Comparison of ENCODE assay signal across 9 mouse cellular contexts in genomic region chr8:117297913-117298518, GRCm38 (mm10). TPM values are rescaled to one million over a fixed set of nuclear protein-coding genes. Genes with fewer than 3 reads are reported as not detected.
DNase-seq lines count a peak whose midpoint lies in the region; ATAC-seq and TF ChIP-seq lines count a peak whose summit lies in the region.
"Had no signal": no experiment of that assay in that cellular context is flagged by ENCODE, and none has a peak within 500 bp of the region (broad histone marks: within the 10 kb centered on the region; RNA-seq: fewer than 3 reads in every experiment).

No protein-coding gene starts in this region.

- no peak overlapping the region for H3K4me2 ChIP-seq in intestine, embryonic 14.5 days (ENCODE audit: low read length)
- 0 out of 2 replicates have a peak overlapping the region, but pooled peaks have one; percentile 18 for H3K4me2 ChIP-seq in lung, embryonic 14.5 days
- no peak overlapping the region for H3K4me2 ChIP-seq in midbrain, embryonic 16.5 days (ENCODE audit: low read length)
- H3K4me2 ChIP-seq: neural tube, embryonic 12.5 days had no signal

- no peaks in the 10 kb centered on the region for H3K27me3 ChIP-seq in intestine, embryonic 14.5 days (replicated peaks; ENCODE audit: control insufficient read depth, insufficient read depth, low read length)
- H3K27me3 ChIP-seq in lung, embryonic 14.5 days (ENCODE audit: insufficient read depth, low read length): no peaks in the 10 kb centered on the region
- no peaks in the 10 kb centered on the region for H3K27me3 ChIP-seq in midbrain, embryonic 16.5 days (ENCODE audit: control insufficient read depth, insufficient read depth, low read depth, low read length)
- H3K27me3 ChIP-seq: neural tube, embryonic 12.5 days had no signal

- DNase-seq in MEL-GATA-1-ER (ENCODE audit: extremely low read depth, low read depth): peak; percentile 84
- peak; percentile 83 for DNase-seq in c-Kit-positive CD71-positive TER-119-positive erythroid progenitor cells, embryonic 14.5 days (ENCODE audit: low spot score)
- DNase-seq in intestine, embryonic 14.5 days (ENCODE audit: low spot score): no peak
- DNase-seq in lung, embryonic 14.5 days: peak; percentile 55
- no peak for DNase-seq in Muller cell, postnatal 12 days (ENCODE audit: inconsistent ontology term)
- DNase-seq in urinary bladder, postnatal 14 days (ENCODE audit: low spot score): no peak
- no peak for DNase-seq in left cerebral cortex, adult 9 months (ENCODE audit: low spot score in 2 of 2)

- no peak overlapping the region for H3K9ac ChIP-seq in intestine, embryonic 14.5 days (ENCODE audit: low read length)
- H3K9ac ChIP-seq in lung, embryonic 14.5 days: peak overlapping the region; percentile 15; the same call in 1 of the 2 replicates
- H3K9ac ChIP-seq in midbrain, embryonic 16.5 days (ENCODE audit: low read depth, low read length): no peak overlapping the region
- H3K9ac ChIP-seq: neural tube, embryonic 12.5 days had no signal

- no peak for ATAC-seq in intestine, embryonic 14.5 days (replicated peaks; ENCODE audit: low FRiP score, low TSS enrichment, low read depth)
- peak; percentile 64 for ATAC-seq in lung, embryonic 14.5 days (ENCODE audit: insufficient read depth)
- ATAC-seq in midbrain, embryonic 16.5 days: no peak

- H3K4me3 ChIP-seq in intestine, embryonic 14.5 days (ENCODE audit: low read depth, low read length): no peak overlapping the region
- H3K4me3 ChIP-seq in lung, embryonic 14.5 days (ENCODE audit: low read depth, low read length): no peak overlapping the region
- no peak overlapping the region for H3K4me3 ChIP-seq in midbrain, embryonic 16.5 days (ENCODE audit: low read depth, low read length)
- H3K4me3 ChIP-seq: neural tube, embryonic 12.5 days had no signal

- WGBS in intestine, embryonic 14.5 days: 68% methylated on average over 12 of the region's 12 CpGs
- 64% methylated on average over 12 of the region's 12 CpGs for WGBS in lung, embryonic 14.5 days
- WGBS in midbrain, embryonic 16.5 days: 85% methylated on average over 12 of the region's 12 CpGs

- no peak for TF ChIP-seq CTCF in lung, embryonic 14.5 days (IDR thresholded peaks at IDR 0.05; ENCODE audit: low read depth)

- H3K36me3 ChIP-seq in intestine, embryonic 14.5 days (ENCODE audit: control insufficient read depth, insufficient read depth, low read length): no peaks in the 10 kb centered on the region
- no peaks in the 10 kb centered on the region for H3K36me3 ChIP-seq in lung, embryonic 14.5 days (ENCODE audit: insufficient read depth)
- H3K36me3 ChIP-seq in midbrain, embryonic 16.5 days (ENCODE audit: control insufficient read depth, insufficient read depth, low read length): no peaks in the 10 kb centered on the region
- H3K36me3 ChIP-seq: neural tube, embryonic 12.5 days had no signal

- H3K4me1 ChIP-seq in intestine, embryonic 14.5 days (replicated peaks; ENCODE audit: control insufficient read depth, insufficient read depth, low read length): peaks cover 38% of the 10 kb centered on the region
- H3K4me1 ChIP-seq in lung, embryonic 14.5 days (ENCODE audit: insufficient read depth): peaks cover 18% of the 10 kb centered on the region
- H3K4me1 ChIP-seq in midbrain, embryonic 16.5 days (ENCODE audit: control insufficient read depth, insufficient read depth, low read length): peaks cover 34% of the 10 kb centered on the region

- peak overlapping the region; percentile 35 for H3K27ac ChIP-seq in intestine, embryonic 14.5 days (ENCODE audit: low read depth)
- peak overlapping the region; percentile 63 for H3K27ac ChIP-seq in lung, embryonic 14.5 days (ENCODE audit: low read depth)
- no peak overlapping the region for H3K27ac ChIP-seq in midbrain, embryonic 16.5 days (ENCODE audit: low read length)
- H3K27ac ChIP-seq: neural tube, embryonic 12.5 days had no signal

- H3K9me3 ChIP-seq in intestine, embryonic 14.5 days (ENCODE audit: control insufficient read depth, low read length): no peaks in the 10 kb centered on the region
- no peaks in the 10 kb centered on the region for H3K9me3 ChIP-seq in lung, embryonic 14.5 days (ENCODE audit: low read depth, low read length)
- H3K9me3 ChIP-seq in midbrain, embryonic 16.5 days (replicated peaks; ENCODE audit: control insufficient read depth, low read length, poor library complexity, severe bottlenecking): no peaks in the 10 kb centered on the region
- H3K9me3 ChIP-seq: neural tube, embryonic 12.5 days had no signal

RNA-seq across cellular contexts. Expression of gene Cmip, which starts 41.2 kb away (rescaled TPM):
- polyA plus RNA-seq in intestine, embryonic 14.5 days (2014; fragmentation: Nextera tagmentation; extraction: Ambion mirVana): 22.2 and 22.4 TPM in 2 replicates
- polyA plus RNA-seq in lung, embryonic 14.5 days (2014; fragmentation: Nextera tagmentation; extraction: Ambion mirVana): 22.8 and 26.5 TPM in 2 replicates
- 141 and 146 TPM in 2 replicates for polyA plus RNA-seq in midbrain, embryonic 16.5 days (2015; fragmentation: Nextera tagmentation; extraction: Ambion mirVana)

Comparison
In these comparisons a context has a peak if more than half of its experiments do, and no peak if none do; other contexts are left out.
1. DNase-seq: peak in MEL-GATA-1-ER (single experiment), c-Kit-positive CD71-positive TER-119-positive erythroid progenitor cells, embryonic 14.5 days (single experiment) and lung, embryonic 14.5 days (single experiment); none in intestine, embryonic 14.5 days (single experiment), Muller cell, postnatal 12 days (single experiment), urinary bladder, postnatal 14 days (single experiment) and left cerebral cortex, adult 9 months (0 of 2).